Mouse (Mus musculus) liver, adult 2 months (tissue): ENCODE data around the gene D330020A13Rik. TPM values are rescaled to one million over a fixed set of nuclear protein-coding genes. Genes with fewer than 3 reads are reported as not detected.

Experiments
- DNase-seq: peaks from one replicate; pipeline ENCODE4 v3.0.0-alpha.2; 2011; ENCODE audit warnings: low read depth, low spot score; ENCODE audit errors: extremely low read depth
- H3K27ac ChIP-seq: fragments of 200-500 bp; replicated peaks from 2 replicates; pipeline ENCODE4 v1.5.1; 2012; ENCODE audit warnings: low read depth, mild to moderate bottlenecking, control low read depth, inconsistent platforms, low read length; ENCODE audit not compliant: insufficient read depth
- H3K27me3 ChIP-seq: fragments of 200-500 bp; 2 replicates; pipeline ENCODE4 v1.6.1; 2012; ENCODE audit warnings: mild to moderate bottlenecking, moderate library complexity, low read length, inconsistent platforms; ENCODE audit not compliant: control insufficient read depth, insufficient read depth
- H3K36me3 ChIP-seq: fragments of 200-500 bp; 2 replicates; pipeline ENCODE4 v1.6.1; 2012; ENCODE audit warnings: low read length, inconsistent platforms; ENCODE audit not compliant: control insufficient read depth, insufficient read depth
- H3K4me1 ChIP-seq: fragments of 200-500 bp; 2 replicates; pipeline ENCODE4 v1.6.1; 2011; ENCODE audit warnings: low read length; ENCODE audit not compliant: control insufficient read depth, insufficient read depth
- H3K4me3 ChIP-seq: fragments of 200-500 bp; 2 replicates; pipeline ENCODE4 v1.5.1; 2011; ENCODE audit warnings: low read depth, mild to moderate bottlenecking, control low read depth, low read length, moderate library complexity; ENCODE audit not compliant: insufficient read depth
- H3K79me2 ChIP-seq: fragments of 200-500 bp; 2 replicates; pipeline ENCODE4 v1.6.1; 2012; ENCODE audit warnings: inconsistent platforms, mild to moderate bottlenecking, low read length, moderate library complexity; ENCODE audit not compliant: control insufficient read depth, insufficient read depth
- H3K9ac ChIP-seq: fragments of 200-500 bp; 2 replicates; pipeline ENCODE4 v1.6.1; 2012; ENCODE audit warnings: low read depth, mild to moderate bottlenecking, control low read depth, inconsistent platforms, low read length
- CTCF ChIP-seq: fragments of 200-500 bp; IDR thresholded peaks from 2 replicates; pipeline ENCODE4 v1.5.1; 2011; ENCODE audit warnings: low read depth, low read length, control low read depth
- POLR2A ChIP-seq: fragments of 200-500 bp; IDR thresholded peaks from 2 replicates; pipeline ENCODE4 v1.6.1; 2011; ENCODE audit warnings: low read length, control low read depth; ENCODE audit not compliant: insufficient read depth; ENCODE audit errors: extremely low read depth
- WGBS: fragments of 180-500 bp; shearing (Covaris S2); methylation state at CpG from one replicate; pipeline ENCODE4 v1.1.7; 2018; 5-methylcytosine and 5-hydroxymethylcytosine counted together
- polyA plus RNA-seq: library from polyadenylated mRNA; depleted of rRNA; stranded (reverse); fragments of >200 nt; gene quantifications from 2 replicates; pipeline ENCODE4 v1.2.3, GENCODE M21; 2012; rRNA removed
- total RNA-seq: library from RNA; depleted of rRNA; stranded (reverse); fragments of >200 nt; gene quantifications from 2 replicates; pipeline ENCODE4 v1.2.3, GENCODE M21; 2014; rRNA removed

Gene D330020A13Rik
- total RNA-seq (not detected in 2 replicates), polyA plus RNA-seq (not detected in 2 replicates)

DNA sequence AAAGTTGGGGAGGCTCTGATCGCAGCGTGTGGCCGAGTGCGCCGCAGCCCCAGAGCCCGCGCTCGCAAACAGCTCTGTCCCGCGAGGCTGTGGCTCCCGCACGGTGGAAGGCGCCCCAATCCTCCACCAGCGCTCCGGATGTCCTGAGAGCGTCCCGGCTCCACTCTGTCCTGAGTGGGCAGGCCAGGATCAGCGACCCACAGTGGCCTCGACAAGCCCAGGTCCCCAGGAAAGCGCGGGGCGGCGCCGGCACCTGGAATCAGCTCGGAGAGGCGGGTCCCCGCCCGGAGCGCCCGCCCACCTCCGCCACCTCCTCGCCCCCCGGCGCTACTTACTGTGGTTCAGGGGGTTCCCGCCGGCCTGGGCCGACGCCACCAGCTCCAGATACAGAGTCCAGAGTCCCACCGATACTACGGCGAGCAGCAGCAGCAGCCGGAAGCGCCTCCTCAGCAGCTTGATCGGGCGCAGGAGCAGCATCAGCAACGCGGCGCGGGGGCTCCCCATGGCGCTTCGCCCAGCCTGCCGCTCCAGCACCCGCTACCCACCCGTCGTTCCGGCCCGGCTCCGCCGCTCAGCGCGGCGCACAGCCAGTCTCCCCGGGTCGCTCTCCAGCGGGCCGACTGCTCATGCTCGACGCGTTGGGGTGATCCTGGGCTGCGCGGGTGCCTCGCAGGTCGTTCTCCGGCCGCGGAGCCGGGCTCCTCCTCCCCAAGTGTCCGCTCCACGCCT, at the start of gene D330020A13Rik, which contains the start of gene B4galnt3:
D330020A13Rik (plus strand) TSS at position 309 of the 729 bp plus-strand sequence.
B4galnt3 (minus strand) TSS at position 504 of the 729 bp plus-strand sequence.
- no peak within 1 kb of the TSS for H3K27ac ChIP-seq
- no peak for TF ChIP-seq CTCF
- no peak for TF ChIP-seq POLR2A
- peak within 1 kb of the TSS; percentile 66 for H3K4me3 ChIP-seq
- DNase-seq, result no peak
- H3K79me2 ChIP-seq, result no peaks in the 10 kb centered on the region
- WGBS, result 2% methylated on average over 79 of the region's 79 CpGs
- H3K4me1 ChIP-seq, result no peaks in the 10 kb centered on the region
- peak within 1 kb of the TSS; percentile 42 for H3K9ac ChIP-seq
- peaks cover 12% of the 10 kb centered on the region for H3K27me3 ChIP-seq
- H3K36me3 ChIP-seq, result no peaks in the 10 kb centered on the region

DNA sequence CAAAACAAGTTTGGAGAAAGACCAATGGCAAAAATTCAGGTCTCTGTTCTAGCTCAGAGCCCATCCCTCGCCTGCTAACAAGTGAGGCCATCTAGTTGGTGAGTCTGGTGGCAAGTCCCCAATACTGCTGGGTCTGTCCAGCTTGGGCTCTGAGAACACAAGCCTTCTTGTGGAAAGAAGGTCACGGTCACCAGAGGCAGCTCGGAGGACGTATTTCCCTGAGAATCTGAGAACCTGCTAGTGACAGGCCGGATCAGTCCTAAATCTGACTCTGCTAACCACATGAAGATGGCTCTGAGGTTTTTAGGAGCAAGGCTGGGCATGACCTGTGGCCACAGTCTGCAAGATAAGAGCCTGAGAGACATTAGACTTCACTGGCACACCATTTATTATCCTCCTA, 47.5 kb upstream of the D330020A13Rik start:
- H3K36me3 ChIP-seq, result no peaks in the 10 kb centered on the region
- no peak overlapping the region for H3K9ac ChIP-seq
- TF ChIP-seq POLR2A (no peak), CTCF (no peak)
- no peaks in the 10 kb centered on the region for H3K79me2 ChIP-seq
- H3K4me3 ChIP-seq, result no peak overlapping the region
- H3K27ac ChIP-seq, result no peak overlapping the region
- WGBS, result 87% methylated on average over 5 of the region's 5 CpGs
- no peak for DNase-seq
- no peaks in the 10 kb centered on the region for H3K27me3 ChIP-seq
- peaks cover 17% of the 10 kb centered on the region for H3K4me1 ChIP-seq

DNA sequence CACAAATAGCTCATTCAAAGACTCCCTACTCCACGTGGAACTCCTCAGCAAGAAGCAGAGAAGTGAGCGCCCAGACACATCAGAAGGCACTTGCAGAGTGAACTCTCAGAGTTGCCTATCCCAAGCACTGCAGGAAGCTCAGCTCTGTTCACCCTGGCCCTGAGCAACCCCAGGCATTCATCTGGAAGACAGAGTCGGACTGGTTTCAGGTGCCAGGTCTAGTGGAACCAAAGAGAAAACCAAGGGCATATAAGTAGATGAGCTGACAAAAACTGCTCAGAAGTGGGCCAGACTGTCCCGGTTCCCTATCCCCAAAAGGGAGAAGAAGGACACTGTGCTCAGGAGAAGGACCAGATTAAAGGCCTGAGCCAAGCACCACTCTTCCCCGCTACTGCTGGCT, 44.3 kb upstream of the D330020A13Rik start:
- Histone ChIP-seq H3K4me1 (peaks cover 17% of the 10 kb centered on the region), H3K27ac (no peak overlapping the region), H3K27me3 (no peaks in the 10 kb centered on the region), H3K9ac (no peak overlapping the region), H3K36me3 (no peaks in the 10 kb centered on the region), H3K4me3 (no peak overlapping the region), H3K79me2 (no peaks in the 10 kb centered on the region)
- TF ChIP-seq POLR2A, result no peak
- TF ChIP-seq CTCF, result no peak
- 71% methylated on average over 5 of the region's 5 CpGs for WGBS
- DNase-seq, result no peak

DNA sequence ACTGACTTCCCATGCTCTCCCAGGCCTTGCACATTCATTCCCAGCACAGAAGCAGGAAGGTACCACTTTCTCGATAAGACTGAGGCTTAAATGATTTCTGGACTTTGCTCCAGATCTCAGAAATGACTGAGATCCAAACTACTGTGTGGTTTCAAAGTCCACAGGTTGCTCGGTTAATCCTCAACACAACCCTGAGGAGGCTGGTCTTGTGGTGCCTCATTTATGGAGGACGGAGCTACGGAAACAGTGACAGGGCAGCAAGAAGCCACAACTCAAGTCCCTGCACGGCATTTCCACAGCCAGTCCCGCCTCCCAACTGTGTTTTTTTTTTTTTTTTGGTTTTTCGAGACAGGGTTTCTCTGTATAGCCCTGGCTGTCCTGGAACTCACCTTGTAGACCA, 43.2 kb upstream of the D330020A13Rik start:
- Histone ChIP-seq H3K27ac (peak overlapping the region; percentile 57), H3K4me1 (peaks cover 17% of the 10 kb centered on the region), H3K4me3 (no peak overlapping the region), H3K27me3 (no peaks in the 10 kb centered on the region), H3K9ac (no peak overlapping the region), H3K36me3 (no peaks in the 10 kb centered on the region), H3K79me2 (no peaks in the 10 kb centered on the region)
- 32% methylated on average over 7 of the region's 7 CpGs for WGBS
- peak; percentile 94 for DNase-seq
- TF ChIP-seq CTCF, result no peak
- TF ChIP-seq POLR2A, result no peak

DNA sequence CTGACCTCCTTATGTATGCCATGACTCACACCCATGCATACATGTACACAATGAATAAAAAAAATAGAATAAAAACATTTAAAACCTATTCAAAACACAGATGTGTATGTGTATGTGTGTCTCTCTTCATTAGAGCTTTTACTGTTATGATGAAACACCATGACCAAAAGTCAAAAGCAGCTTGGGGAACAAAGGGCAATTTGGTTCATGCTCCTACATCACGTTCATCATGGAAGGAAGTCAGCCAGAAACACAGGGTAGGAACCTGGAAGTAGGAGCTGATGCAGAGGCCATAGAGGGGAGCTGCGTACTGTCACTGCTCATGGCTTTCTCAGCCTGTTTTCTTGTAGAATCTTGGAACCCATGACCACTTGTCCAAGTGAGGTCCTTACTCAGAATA, 41.4 kb upstream of the D330020A13Rik start:
- no peak overlapping the region for H3K4me3 ChIP-seq
- DNase-seq, result peak; percentile 85
- no peak overlapping the region for H3K9ac ChIP-seq
- no peaks in the 10 kb centered on the region for H3K79me2 ChIP-seq
- no peaks in the 10 kb centered on the region for H3K36me3 ChIP-seq
- 0 out of 2 replicates have a peak overlapping the region, but pooled peaks have one; percentile 38 for H3K27ac ChIP-seq
- no peak for TF ChIP-seq CTCF
- no peak for TF ChIP-seq POLR2A
- H3K4me1 ChIP-seq, result peaks cover 17% of the 10 kb centered on the region
- no peaks in the 10 kb centered on the region for H3K27me3 ChIP-seq
- WGBS, result 45% methylated on average over 2 of the region's 2 CpGs

DNA sequence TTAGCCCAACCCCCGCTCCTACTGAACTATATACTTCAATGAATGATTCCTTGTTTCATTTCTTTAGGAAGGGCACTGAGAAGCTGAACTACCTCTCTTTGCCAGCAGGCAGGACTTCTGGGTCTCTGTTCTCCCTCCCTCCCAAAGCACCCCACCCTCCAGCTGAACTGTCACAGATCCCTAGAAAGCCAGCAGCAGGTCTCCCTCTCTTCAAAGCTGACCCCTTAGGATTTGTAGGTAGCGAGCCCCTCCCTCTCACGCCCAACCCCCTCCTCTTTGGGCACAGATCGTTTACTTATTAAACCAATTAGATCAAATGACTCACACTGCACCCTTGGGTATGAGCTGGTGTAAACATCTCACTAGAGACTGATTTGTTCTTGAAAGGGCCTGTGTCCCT, 39.5 kb upstream of the D330020A13Rik start:
- no peak overlapping the region for H3K27ac ChIP-seq

More for the DNA sequence above, 39.5 kb upstream of the D330020A13Rik start:
- WGBS, result 56% methylated on average over 4 of the region's 4 CpGs
- TF ChIP-seq CTCF, result no peak
- TF ChIP-seq POLR2A, result no peak
- H3K36me3 ChIP-seq, result no peaks in the 10 kb centered on the region
- no peaks in the 10 kb centered on the region for H3K27me3 ChIP-seq
- no peak overlapping the region for H3K4me3 ChIP-seq
- no peaks in the 10 kb centered on the region for H3K79me2 ChIP-seq
- peaks cover 17% of the 10 kb centered on the region for H3K4me1 ChIP-seq
- no peak for DNase-seq
- H3K9ac ChIP-seq, result no peak overlapping the region
